Mouse (Mus musculus) hindbrain, embryonic 11.5 days (tissue): ENCODE results near the gene Ttc27. TPM values are rescaled to one million over a fixed set of nuclear protein-coding genes. Genes with fewer than 3 reads are reported as not detected.

Experiments used
- ATAC-seq: fragments of 200-750 bp; cut with Nextera tagmentation; 2 replicates; pipeline ENCODE4 v1.8.0; 2017; ENCODE audit warnings: mild to moderate bottlenecking, moderate TSS enrichment, moderate library complexity; ENCODE audit not compliant: low FRiP score
- DNase-seq: peaks from one replicate; pipeline ENCODE4 v3.0.0-alpha.2; 2015; ENCODE audit warnings: low spot score
- H3K27ac ChIP-seq: fragments of 300-500 bp; sonication (generic); 2 replicates; pipeline ENCODE4 v1.5.1; 2014; ENCODE audit warnings: mild to moderate bottlenecking, low read depth, low read length
- H3K27me3 ChIP-seq: fragments of 300-500 bp; sonication (generic); 2 replicates; pipeline ENCODE4 v1.6.1; 2014; ENCODE audit warnings: mild to moderate bottlenecking, low read length, moderate library complexity, mixed read lengths; ENCODE audit not compliant: control insufficient read depth, insufficient read depth
- H3K36me3 ChIP-seq: fragments of 300-500 bp; sonication (generic); 2 replicates; pipeline ENCODE4 v1.6.1; 2014; ENCODE audit warnings: mild to moderate bottlenecking, low read length, moderate library complexity, mixed read lengths; ENCODE audit not compliant: control insufficient read depth, insufficient read depth
- H3K4me1 ChIP-seq: fragments of 300-500 bp; sonication (generic); replicated peaks from 2 replicates; pipeline ENCODE4 v1.6.1; 2014; ENCODE audit warnings: low read length, mixed read lengths; ENCODE audit not compliant: control insufficient read depth, insufficient read depth
- H3K4me2 ChIP-seq: fragments of 300-500 bp; sonication (generic); replicated peaks from 2 replicates; pipeline ENCODE4 v1.6.1; 2014; ENCODE audit warnings: mild to moderate bottlenecking, low read depth, low read length
- H3K4me3 ChIP-seq: fragments of 300-500 bp; sonication (generic); 2 replicates; pipeline ENCODE4 v1.5.1; 2014; ENCODE audit warnings: low read depth, low read length
- H3K9ac ChIP-seq: fragments of 300-500 bp; sonication (generic); 2 replicates; pipeline ENCODE4 v1.6.1; 2014; ENCODE audit warnings: low read depth, low read length
- H3K9me3 ChIP-seq: fragments of 300-500 bp; sonication (generic); 2 replicates; pipeline ENCODE4 v1.6.1; 2016; ENCODE audit warnings: low read length; ENCODE audit not compliant: control insufficient read depth
- WGBS: fragments of 180-500 bp; shearing (Covaris S2); extraction: QIAGEN DNeasy Blood & Tissue Kit; methylation state at CpG from one replicate; pipeline ENCODE4 v1.1.7; 2014; 5-methylcytosine and 5-hydroxymethylcytosine counted together
- polyA plus RNA-seq: library from polyadenylated mRNA; unstranded; fragments of >200 nt; fragmentation: Nextera tagmentation; extraction: Ambion mirVana; gene quantifications from 2 replicates; pipeline ENCODE4 v1.2.1, GENCODE M21; 2014

Ttc27 gene
- polyA plus RNA-seq, 1 experiment from 2014 or later = 22.0 TPM

- Histone ChIP-seq H3K9ac (no peak overlapping the region), H3K4me2 (no peak overlapping the region), H3K27ac (no peak overlapping the region), H3K27me3 (no peaks in the 10 kb centered on the region), H3K9me3 (no peaks in the 10 kb centered on the region), H3K4me3 (no peak overlapping the region), H3K4me1 (peaks cover 2% of the 10 kb centered on the region; the same call in 1 of the 2 replicates), H3K36me3 (no peaks in the 10 kb centered on the region)
- 69% methylated on average over 14 of the region's 14 CpGs for WGBS
- DNase-seq = no peak
- ATAC-seq = no peak
Measured at GRCm38 (mm10) chr17:74870177-74871160, 152.9 kb downstream of the Ttc27 start.

DNA sequence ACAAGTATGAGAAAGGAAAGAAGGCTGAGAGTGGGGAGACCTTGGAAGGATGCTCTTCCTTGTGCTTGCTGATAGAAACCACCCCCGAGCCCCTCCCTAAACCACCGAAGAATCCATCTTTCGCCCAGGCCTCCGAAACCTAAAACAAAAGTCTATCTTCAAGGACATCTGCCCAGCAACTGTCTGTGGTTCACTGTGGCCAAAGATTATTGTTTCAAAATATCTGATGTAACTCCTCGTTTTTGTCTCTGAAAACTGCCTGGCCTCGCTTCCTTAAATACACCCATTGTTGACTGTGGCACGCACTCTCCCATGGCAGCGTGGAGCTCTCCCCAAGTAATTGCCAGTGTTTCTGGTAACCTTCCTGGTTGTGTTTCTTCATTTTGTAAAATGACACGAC lies 155.0 kb downstream of the Ttc27 start:
- Histone ChIP-seq H3K4me2 (no peak overlapping the region), H3K27ac (no peak overlapping the region), H3K4me1 (no peaks in the 10 kb centered on the region), H3K9ac (no peak overlapping the region), H3K9me3 (no peaks in the 10 kb centered on the region), H3K4me3 (no peak overlapping the region), H3K27me3 (no peaks in the 10 kb centered on the region), H3K36me3 (no peaks in the 10 kb centered on the region)
- no peak for ATAC-seq
- 82% methylated on average over 9 of the region's 9 CpGs for WGBS
- DNase-seq = no peak

- DNase-seq (no peak), ATAC-seq (no peak)
- WGBS = 86% methylated on average over 1 of the region's 1 CpGs
- Histone ChIP-seq H3K36me3 (no peaks in the 10 kb centered on the region), H3K4me1 (no peaks in the 10 kb centered on the region), H3K9ac (no peak overlapping the region), H3K4me2 (no peak overlapping the region), H3K4me3 (no peak overlapping the region), H3K9me3 (no peaks in the 10 kb centered on the region), H3K27ac (no peak overlapping the region), H3K27me3 (no peaks in the 10 kb centered on the region)
Measured at GRCm38 (mm10) chr17:74873756-74874155, 156.2 kb downstream of the Ttc27 start.

DNA sequence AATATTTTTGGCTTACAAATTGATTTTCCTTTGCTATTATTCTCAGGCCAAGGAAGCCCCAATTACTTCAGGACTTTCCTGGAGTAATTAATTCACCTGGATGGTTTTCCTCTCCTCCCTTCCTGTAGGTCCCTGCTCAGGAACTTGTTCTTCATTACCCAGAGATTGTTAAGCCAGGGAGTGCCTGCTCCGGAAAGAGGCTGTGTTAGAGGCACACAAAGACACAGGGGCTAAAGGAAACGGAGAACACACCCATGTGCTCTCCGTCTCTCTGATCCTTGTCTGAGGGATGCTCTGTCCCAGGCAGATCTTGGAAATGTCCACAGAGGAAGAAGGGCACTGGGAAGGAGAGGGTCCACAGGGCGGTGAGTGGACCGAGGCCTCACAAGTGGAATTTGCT lies 158.2 kb downstream of the Ttc27 start:
- H3K4me2 ChIP-seq = no peak overlapping the region
- DNase-seq = no peak
- no peaks in the 10 kb centered on the region for H3K4me1 ChIP-seq
- no peaks in the 10 kb centered on the region for H3K9me3 ChIP-seq
- H3K4me3 ChIP-seq = no peak overlapping the region
- no peak for ATAC-seq
- no peaks in the 10 kb centered on the region for H3K27me3 ChIP-seq
- H3K9ac ChIP-seq = no peak overlapping the region
- H3K36me3 ChIP-seq = no peaks in the 10 kb centered on the region
- H3K27ac ChIP-seq = no peak overlapping the region
- 89% methylated on average over 5 of the region's 5 CpGs for WGBS

GRCm38 (mm10) chr17:74876954-74877353 lies 159.4 kb downstream of the Ttc27 start:
- 71% methylated on average over 10 of the region's 10 CpGs for WGBS
- ATAC-seq (no peak), DNase-seq (no peak)
- Histone ChIP-seq H3K4me3 (no peak overlapping the region), H3K4me2 (no peak overlapping the region), H3K4me1 (no peaks in the 10 kb centered on the region), H3K27me3 (no peaks in the 10 kb centered on the region), H3K27ac (no peak overlapping the region), H3K9ac (no peak overlapping the region), H3K36me3 (no peaks in the 10 kb centered on the region), H3K9me3 (no peaks in the 10 kb centered on the region)

DNA sequence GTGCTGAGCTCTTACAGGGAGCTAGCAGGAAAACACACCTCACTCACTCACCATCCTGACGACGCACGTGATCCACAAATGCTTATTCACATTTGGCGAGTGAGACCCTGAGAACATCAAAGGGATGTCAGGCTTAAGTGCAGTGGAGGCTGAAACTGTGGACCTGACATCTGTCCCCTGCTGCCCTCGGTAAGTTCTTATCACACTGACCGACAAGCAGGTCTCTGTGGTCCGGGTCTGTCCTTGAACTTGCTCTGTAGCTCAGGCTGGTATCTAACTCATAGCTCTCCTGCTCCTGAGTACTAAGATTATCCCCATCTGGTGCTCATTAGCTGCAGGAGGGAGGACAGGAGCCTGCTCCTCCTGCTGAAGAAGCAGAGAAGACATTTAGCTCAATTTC lies 162.2 kb downstream of the Ttc27 start:
- no peaks in the 10 kb centered on the region for H3K4me1 ChIP-seq
- H3K36me3 ChIP-seq = no peaks in the 10 kb centered on the region
- 73% methylated on average over 7 of the region's 7 CpGs for WGBS
- H3K4me2 ChIP-seq = no peak overlapping the region
- no peak for ATAC-seq
- no peak overlapping the region for H3K27ac ChIP-seq
- H3K4me3 ChIP-seq = no peak overlapping the region
- no peaks in the 10 kb centered on the region for H3K9me3 ChIP-seq
- H3K27me3 ChIP-seq = no peaks in the 10 kb centered on the region
- DNase-seq = no peak
- H3K9ac ChIP-seq = no peak overlapping the region

- H3K9me3 ChIP-seq = no peaks in the 10 kb centered on the region
- ATAC-seq = no peak
- no peak overlapping the region for H3K4me2 ChIP-seq
- H3K27me3 ChIP-seq = no peaks in the 10 kb centered on the region
- DNase-seq = no peak
- no peak overlapping the region for H3K9ac ChIP-seq
- no peaks in the 10 kb centered on the region for H3K36me3 ChIP-seq
- H3K4me1 ChIP-seq = no peaks in the 10 kb centered on the region
- H3K27ac ChIP-seq = no peak overlapping the region
- WGBS = 75% methylated on average over 7 of the region's 7 CpGs
- no peak overlapping the region for H3K4me3 ChIP-seq
Measured at GRCm38 (mm10) chr17:74887039-74887438, 169.5 kb downstream of the Ttc27 start.

- H3K27ac ChIP-seq = no peak overlapping the region
- no peaks in the 10 kb centered on the region for H3K36me3 ChIP-seq
- H3K4me3 ChIP-seq = no peak overlapping the region
- H3K27me3 ChIP-seq = no peaks in the 10 kb centered on the region
- ATAC-seq (no peak), DNase-seq (no peak)
- 70% methylated on average over 11 of the region's 11 CpGs for WGBS
- H3K4me1 ChIP-seq = no peaks in the 10 kb centered on the region
- no peak overlapping the region for H3K4me2 ChIP-seq
- no peaks in the 10 kb centered on the region for H3K9me3 ChIP-seq
- no peak overlapping the region for H3K9ac ChIP-seq
Measured at GRCm38 (mm10) chr17:74888836-74889534, 171.5 kb downstream of the Ttc27 start.
